Mouse (Mus musculus) left cerebral cortex, adult 2 months (tissue): ENCODE data around the gene St6gal1. TPM values are rescaled to one million over a fixed set of nuclear protein-coding genes. Genes with fewer than 3 reads are reported as not detected.

ENCODE experiments used
- DNase-seq, 2 experiments: peaks; one replicate each; pipeline ENCODE4 v3.0.0; 2021 to 2022; ENCODE audit warnings: low spot score in 2 of 2, mixed read lengths in 1 of 2; ENCODE audit errors: extremely low spot score in 1 of 2
- H3K27ac ChIP-seq: fragments of 200-600 bp; 2 replicates; pipeline ENCODE4 v1.8.1; 2022
- H3K4me3 ChIP-seq: fragments of 200-600 bp; 2 replicates; pipeline ENCODE4 v1.8.1; 2022
- CTCF ChIP-seq: fragments of 200-600 bp; IDR thresholded peaks from 2 replicates; pipeline ENCODE4 v1.8.1; 2022; ENCODE audit warnings: antibody characterized with exemption, mild to moderate bottlenecking, moderate library complexity
- intact Hi-C: fragments of 180-260 bp; cut with DNase I; formaldehyde crosslinking; loops from one replicate; pipeline ENCODE4 v1.15.1; 2025
- total RNA-seq, 2 experiments: library from RNA; stranded (reverse); gene quantifications; 2 replicates each; pipeline ENCODE4 v1.2.3; 2021

St6gal1 gene
- total RNA-seq, 2 experiments from 2014 or later: 16.5 to 18.7 TPM

GRCm38 (mm10) chr16:23225069-23225721, 655 bp downstream of the St6gal1 start:
- DNase-seq: peak; percentile 29 to 40
- TF ChIP-seq CTCF: no peak
- peak overlapping the region; percentile 91 for H3K27ac ChIP-seq
- intact Hi-C loops: loop anchor here (2.0 kb wide), 2 partner anchors 74 to 178 kb away; no protein-coding TSS in a partner anchor
- peak overlapping the region; percentile 69 for H3K4me3 ChIP-seq

- peak; percentile 49 for TF ChIP-seq CTCF
- intact Hi-C loops: loop anchor here (2.0 kb wide), 3 partner anchors 45 to 177 kb away; no protein-coding TSS in a partner anchor
- peak; percentile 48 to 50 for DNase-seq
- Histone ChIP-seq H3K27ac (peak overlapping the region; percentile 91), H3K4me3 (peak overlapping the region; percentile 69)
Measured at GRCm38 (mm10) chr16:23225821-23226600, 1.5 kb downstream of the St6gal1 start.

DNA sequence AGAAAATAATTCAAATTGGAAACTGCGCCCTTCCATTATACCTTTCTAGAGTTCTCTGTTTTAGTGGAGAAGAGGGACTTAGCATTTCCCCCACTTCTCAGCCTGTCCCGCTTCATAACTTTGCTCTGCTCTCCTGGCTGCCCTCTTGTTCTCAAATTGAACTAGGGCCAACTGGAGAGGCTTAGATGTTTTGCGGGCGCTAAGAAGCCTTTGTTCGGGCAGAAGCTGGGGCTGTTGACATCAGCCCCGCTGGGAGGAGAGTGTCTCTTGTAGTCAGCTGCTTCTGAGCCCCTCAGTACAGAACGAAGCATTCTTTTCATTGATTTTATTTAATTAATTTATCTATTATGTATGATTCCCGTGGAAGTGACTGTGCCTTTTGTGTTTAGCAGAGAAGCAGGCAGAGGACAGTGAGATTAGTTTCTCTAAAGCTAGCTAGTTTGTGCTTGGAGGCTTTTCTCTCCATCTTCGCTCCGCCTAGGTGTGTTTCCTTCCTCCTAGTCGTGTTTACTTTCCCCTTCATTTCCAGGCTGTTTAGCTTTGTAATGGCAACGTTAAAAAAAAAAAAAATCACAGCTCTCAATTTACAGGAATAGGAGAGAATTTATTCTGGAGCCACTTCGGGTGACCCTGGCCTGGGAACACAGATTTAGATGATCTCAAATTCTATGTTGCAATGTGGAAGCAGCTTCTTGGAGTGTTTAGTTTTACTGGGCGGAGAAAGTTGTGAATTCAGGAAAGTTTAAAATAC, 2.2 kb downstream of the St6gal1 start:
- no peak for TF ChIP-seq CTCF
- DNase-seq: no peak
- Histone ChIP-seq H3K27ac (peak overlapping the region; percentile 91), H3K4me3 (peak overlapping the region; percentile 69)
- intact Hi-C loops: loop anchor here (2.0 kb wide), 1 partner anchor 44 kb away; no protein-coding TSS in a partner anchor

- peak overlapping the region; percentile 15; the same call in 1 of the 2 replicates for H3K27ac ChIP-seq
- intact Hi-C loops: loop anchor here (2.0 kb wide), 1 partner anchor 43 kb away; no protein-coding TSS in a partner anchor
- TF ChIP-seq CTCF: no peak
Measured at GRCm38 (mm10) chr16:23227851-23228250, 3.3 kb downstream of the St6gal1 start.

DNA sequence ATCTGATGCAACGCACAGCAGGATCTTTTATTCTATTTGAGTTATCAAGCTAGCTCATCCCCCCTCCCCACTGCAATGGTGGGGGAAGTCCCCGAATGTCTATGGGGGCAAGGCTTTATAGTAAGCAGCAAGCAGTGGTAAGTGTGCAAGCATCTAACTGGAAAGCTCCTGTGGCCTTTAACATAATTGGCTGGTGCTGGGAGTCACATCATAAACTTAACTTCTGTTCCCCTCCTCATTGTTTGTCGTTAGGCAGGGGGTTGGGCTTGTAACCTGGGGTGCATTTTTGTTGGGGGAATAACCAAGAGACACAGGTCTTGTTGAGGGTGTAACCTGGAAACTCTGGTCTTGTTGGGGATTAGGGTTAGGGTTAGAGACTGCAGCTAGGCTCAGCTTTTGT, 3.9 kb downstream of the St6gal1 start:
- DNase-seq: no peak
- Histone ChIP-seq H3K27ac (peak overlapping the region; percentile 15; the same call in 1 of the 2 replicates), H3K4me3 (0 out of 2 replicates have a peak overlapping the region, but pooled peaks have one; percentile 13)
- intact Hi-C loops: no loop called here
- TF ChIP-seq CTCF: no peak

More at GRCm38 (mm10) chr16:23227851-23228250, 3.3 kb downstream of the St6gal1 start:
- no peak for DNase-seq
- H3K4me3 ChIP-seq: peak overlapping the region; percentile 13; the same call in 1 of the 2 replicates

DNA sequence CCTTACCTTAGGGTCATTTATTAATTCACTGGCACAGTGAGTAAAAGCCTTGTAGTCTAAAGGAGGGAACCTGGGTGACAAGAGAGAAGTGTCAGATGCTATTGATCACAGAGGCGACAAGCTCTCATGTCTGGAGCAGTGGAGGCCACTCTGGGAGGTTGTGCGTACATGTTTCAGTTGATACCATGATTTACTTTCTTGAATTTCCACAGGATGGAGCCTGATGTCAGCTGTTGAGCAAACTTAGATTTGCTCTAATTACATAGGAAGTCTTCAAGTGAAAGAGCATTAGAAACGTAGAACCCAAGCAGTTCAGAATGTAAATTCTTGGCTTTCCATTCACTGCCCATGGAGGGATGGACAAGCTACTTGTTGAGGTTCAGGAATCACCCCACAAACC, 5.4 kb downstream of the St6gal1 start:
- TF ChIP-seq CTCF: no peak; the same call in 1 of the 2 replicates
- no peak overlapping the region for H3K4me3 ChIP-seq
- intact Hi-C loops: loop anchor here (10.0 kb wide), 1 partner anchor 285 kb away; no protein-coding TSS in a partner anchor
- no peak for DNase-seq
- no peak overlapping the region for H3K27ac ChIP-seq

DNA sequence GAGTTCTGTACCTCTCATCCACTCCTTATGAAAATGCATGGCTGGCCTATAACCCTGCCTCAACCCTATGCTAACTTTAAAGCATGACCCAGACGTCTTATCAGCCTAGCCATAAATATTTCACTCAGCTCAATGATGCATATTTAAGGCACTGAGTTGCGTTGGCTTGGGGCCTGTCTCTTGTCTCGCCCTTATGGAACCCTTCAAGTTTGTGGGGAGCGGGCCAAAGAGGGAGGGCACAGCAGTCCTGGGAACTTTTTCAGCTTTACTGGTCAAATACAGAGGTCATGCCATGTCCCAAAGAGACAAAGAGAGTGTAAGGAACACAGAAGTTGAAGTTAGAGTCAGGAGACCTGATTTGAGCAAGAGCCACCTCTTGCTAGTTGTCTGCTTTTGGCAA, 6.6 kb downstream of the St6gal1 start:
- no peak for TF ChIP-seq CTCF
- no peak for DNase-seq
- Histone ChIP-seq H3K27ac (no peak overlapping the region), H3K4me3 (no peak overlapping the region)
- intact Hi-C loops: loop anchor here (10.0 kb wide), 1 partner anchor 284 kb away; no protein-coding TSS in a partner anchor

DNA sequence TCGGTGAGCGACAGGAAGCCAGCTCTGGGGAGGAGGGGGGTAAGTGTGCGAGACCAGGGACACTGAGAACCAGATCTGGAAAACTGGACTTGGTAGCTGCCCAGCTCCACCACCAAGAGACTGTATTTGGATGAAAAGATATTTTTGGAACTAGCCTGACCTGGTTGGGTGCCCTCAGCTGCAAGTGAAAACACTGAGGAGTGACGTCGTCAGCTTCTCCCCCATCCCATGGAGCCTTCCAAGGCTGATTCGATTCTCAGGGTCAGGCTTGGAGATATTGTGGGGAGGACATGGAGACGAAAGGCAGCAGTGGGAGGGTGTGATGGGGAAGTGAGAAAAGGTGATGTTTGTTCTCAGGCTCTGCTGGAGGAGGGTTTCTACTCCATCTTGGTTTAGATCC, 8.2 kb downstream of the St6gal1 start:
- no peak overlapping the region for H3K4me3 ChIP-seq
- intact Hi-C loops: loop anchor here (10.0 kb wide), 1 partner anchor 282 kb away; no protein-coding TSS in a partner anchor
- DNase-seq: no peak
- peak overlapping the region; percentile 28; the same call in 1 of the 2 replicates for H3K27ac ChIP-seq
- TF ChIP-seq CTCF: no peak

DNA sequence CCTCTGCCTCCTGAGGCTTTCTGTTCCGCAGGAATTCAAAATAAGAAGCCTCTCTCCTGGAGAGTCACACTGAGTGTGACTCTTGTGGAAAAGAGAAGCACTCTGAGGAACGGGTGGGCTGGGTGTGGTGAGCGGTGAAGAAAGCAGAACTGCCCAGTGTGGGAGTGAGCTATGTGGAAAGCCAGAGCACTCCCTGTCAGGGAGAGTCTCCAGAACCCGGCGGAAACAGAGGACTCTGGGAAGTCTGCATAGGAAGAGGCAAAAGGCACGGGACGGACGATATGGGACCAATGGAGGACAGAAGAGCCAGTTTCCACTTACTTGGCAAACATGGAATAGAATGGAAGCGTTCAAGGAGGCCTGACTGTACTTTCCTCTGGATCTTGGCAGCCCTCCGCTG, 9.0 kb downstream of the St6gal1 start:
- no peak for DNase-seq
- H3K4me3 ChIP-seq: no peak overlapping the region
- TF ChIP-seq CTCF: no peak
- intact Hi-C loops: loop anchor here (10.0 kb wide), 1 partner anchor 281 kb away; no protein-coding TSS in a partner anchor
- no peak overlapping the region for H3K27ac ChIP-seq

DNA sequence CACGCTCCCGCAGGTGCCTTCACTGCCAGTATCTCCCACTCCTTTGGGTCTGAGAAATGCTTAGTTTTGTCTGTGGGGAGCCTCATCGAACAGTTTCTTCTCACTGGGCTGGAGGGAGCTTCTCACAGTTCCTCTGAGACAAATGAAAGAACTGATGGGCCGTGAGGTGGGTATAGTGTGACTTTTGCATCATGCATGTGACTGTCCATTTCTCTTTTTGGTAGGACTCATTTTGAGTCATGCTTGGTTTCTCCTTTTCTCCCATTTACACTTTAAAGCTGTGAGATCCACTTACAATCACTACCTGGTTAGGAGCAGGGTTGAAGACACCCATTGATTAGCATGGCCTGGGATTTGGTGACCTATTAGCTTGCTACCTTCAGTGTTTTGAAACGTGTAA, 10.0 kb downstream of the St6gal1 start:
- no peak for DNase-seq
- Histone ChIP-seq H3K27ac (no peak overlapping the region), H3K4me3 (no peak overlapping the region)
- TF ChIP-seq CTCF: no peak
- intact Hi-C loops: loop anchor here (10.0 kb wide), 1 partner anchor 280 kb away; no protein-coding TSS in a partner anchor

DNA sequence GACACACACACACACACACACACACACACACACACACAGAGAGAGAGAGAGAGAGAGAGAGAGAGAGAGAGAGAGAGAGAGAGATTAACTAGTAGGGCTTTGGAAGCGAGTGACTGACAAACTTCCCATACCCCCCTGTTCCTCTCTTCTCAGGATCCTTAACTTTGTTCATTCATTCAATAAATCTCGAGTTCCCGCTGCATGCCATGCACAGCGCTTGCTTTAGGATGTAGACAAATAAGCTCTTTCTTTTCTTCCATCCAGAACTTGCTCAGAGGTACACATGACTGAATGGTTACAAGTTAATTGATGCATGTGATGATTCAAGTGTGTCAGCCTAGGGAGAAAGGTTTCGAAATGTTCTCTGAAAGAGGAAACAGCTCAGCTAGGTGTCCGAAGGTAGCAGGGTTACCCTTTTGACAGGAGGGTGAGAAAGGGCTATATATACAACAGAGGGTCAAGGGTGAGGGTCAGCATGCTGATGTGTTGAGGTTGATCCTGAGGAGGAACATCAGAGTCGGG, 10.7 kb downstream of the St6gal1 start:
- Histone ChIP-seq H3K27ac (no peak overlapping the region), H3K4me3 (no peak overlapping the region)
- no peak for DNase-seq
- intact Hi-C loops: loop anchor here (10.0 kb wide), 1 partner anchor 280 kb away; no protein-coding TSS in a partner anchor
- no peak for TF ChIP-seq CTCF
